Mouse (Mus musculus) liver, embryonic 14.5 days (tissue): ENCODE measurements at regions not wholly inside any gene's neighbourhood (a gene's known extent, or its start where the extent isn't known, plus 50 kb on each side); places are given as distances from the start of the nearest gene placed in this dataset.

Source experiments
- ATAC-seq: fragments of 200-750 bp; cut with Nextera tagmentation; 2 replicates; pipeline ENCODE4 v1.8.0; 2017; ENCODE audit warnings: moderate number of reproducible peaks, mild to moderate bottlenecking, moderate library complexity; ENCODE audit not compliant: insufficient read depth
- DNase-seq, 3 experiments: peaks; one replicate each; pipeline ENCODE4 v3.0.0-alpha.2; 2012 to 2013; ENCODE audit warnings: low read depth in 3 of 3, low spot score in 3 of 3
- H3K27ac ChIP-seq: fragments of 300-500 bp; sonication (generic); 2 replicates; pipeline ENCODE4 v1.5.1; 2014; ENCODE audit warnings: moderate library complexity, mild to moderate bottlenecking, control low read depth, inconsistent platforms
- H3K27me3 ChIP-seq: fragments of 300-500 bp; sonication (generic); 2 replicates; pipeline ENCODE4 v1.6.1; 2014; ENCODE audit warnings: mild to moderate bottlenecking, low read length, moderate library complexity; ENCODE audit not compliant: control insufficient read depth, insufficient read depth
- H3K36me3 ChIP-seq: fragments of 300-500 bp; sonication (generic); replicated peaks from 2 replicates; pipeline ENCODE4 v1.6.1; 2014; ENCODE audit warnings: low read depth; ENCODE audit not compliant: control insufficient read depth, insufficient read depth
- H3K4me1 ChIP-seq, 2 experiments: fragments of 200-500 bp in 1 of 2; fragments of 300-500 bp in 1 of 2; sonication (generic) in 1 of 2; replicated peaks; 2 replicates each; pipeline ENCODE4 v1.6.1; 2012 to 2014; ENCODE audit warnings: antibody characterized with exemption in 1 of 2, inconsistent platforms in 1 of 2, low read length in 1 of 2; ENCODE audit not compliant: control insufficient read depth in 2 of 2, insufficient read depth in 2 of 2
- H3K4me2 ChIP-seq: fragments of 300-500 bp; sonication (generic); 2 replicates; pipeline ENCODE4 v1.6.1; 2014; ENCODE audit warnings: low read depth, mild to moderate bottlenecking, control low read depth, moderate library complexity
- H3K4me3 ChIP-seq, 2 experiments: fragments of 200-500 bp in 1 of 2; fragments of 300-500 bp in 1 of 2; sonication (generic) in 1 of 2; 2 replicates each; pipeline ENCODE4 v1.5.1; 2012 to 2014; ENCODE audit warnings: low read depth in 2 of 2, low read length in 2 of 2, mild to moderate bottlenecking in 2 of 2, control low read depth in 1 of 2, inconsistent platforms in 1 of 2, moderate library complexity in 1 of 2; ENCODE audit not compliant: insufficient read depth in 1 of 2
- H3K9ac ChIP-seq: fragments of 300-500 bp; sonication (generic); replicated peaks from 2 replicates; pipeline ENCODE4 v1.6.1; 2014; ENCODE audit warnings: mild to moderate bottlenecking, control low read depth, moderate library complexity
- H3K9me3 ChIP-seq: fragments of 300-500 bp; sonication (generic); 2 replicates; pipeline ENCODE4 v1.6.1; 2016; ENCODE audit warnings: low read length, mixed read lengths; ENCODE audit not compliant: control insufficient read depth
- CTCF ChIP-seq: IDR thresholded peaks from 2 replicates; pipeline ENCODE4 v1.5.1; 2016; ENCODE audit warnings: antibody characterized with exemption, low read depth, control low read depth
- EP300 ChIP-seq: IDR thresholded peaks from 2 replicates; pipeline ENCODE4 v1.6.1; 2016; ENCODE audit warnings: antibody characterized with exemption, low read depth
- WGBS: fragments of 180-500 bp; shearing (Covaris S2); extraction: QIAGEN DNeasy Blood & Tissue Kit; methylation state at CpG from one replicate; pipeline ENCODE4 v1.1.7; 2014; ENCODE audit not compliant: insufficient replicate concordance; 5-methylcytosine and 5-hydroxymethylcytosine counted together

GRCm38 (mm10) chr19:15457793-15458192, 489.3 kb downstream of the Psat1 start:
- H3K4me3 ChIP-seq: no peak overlapping the region
- H3K27ac ChIP-seq: no peak overlapping the region
- H3K27me3 ChIP-seq: no peaks in the 10 kb centered on the region
- 39% methylated on average over 4 of the region's 4 CpGs for WGBS
- no peak overlapping the region for H3K9ac ChIP-seq
- no peaks in the 10 kb centered on the region for H3K36me3 ChIP-seq
- H3K9me3 ChIP-seq: no peaks in the 10 kb centered on the region
- ATAC-seq (no peak), DNase-seq (no peak)
- TF ChIP-seq EP300 (no peak), CTCF (no peak)
- no peak overlapping the region for H3K4me2 ChIP-seq
- no peaks in the 10 kb centered on the region for H3K4me1 ChIP-seq

DNA sequence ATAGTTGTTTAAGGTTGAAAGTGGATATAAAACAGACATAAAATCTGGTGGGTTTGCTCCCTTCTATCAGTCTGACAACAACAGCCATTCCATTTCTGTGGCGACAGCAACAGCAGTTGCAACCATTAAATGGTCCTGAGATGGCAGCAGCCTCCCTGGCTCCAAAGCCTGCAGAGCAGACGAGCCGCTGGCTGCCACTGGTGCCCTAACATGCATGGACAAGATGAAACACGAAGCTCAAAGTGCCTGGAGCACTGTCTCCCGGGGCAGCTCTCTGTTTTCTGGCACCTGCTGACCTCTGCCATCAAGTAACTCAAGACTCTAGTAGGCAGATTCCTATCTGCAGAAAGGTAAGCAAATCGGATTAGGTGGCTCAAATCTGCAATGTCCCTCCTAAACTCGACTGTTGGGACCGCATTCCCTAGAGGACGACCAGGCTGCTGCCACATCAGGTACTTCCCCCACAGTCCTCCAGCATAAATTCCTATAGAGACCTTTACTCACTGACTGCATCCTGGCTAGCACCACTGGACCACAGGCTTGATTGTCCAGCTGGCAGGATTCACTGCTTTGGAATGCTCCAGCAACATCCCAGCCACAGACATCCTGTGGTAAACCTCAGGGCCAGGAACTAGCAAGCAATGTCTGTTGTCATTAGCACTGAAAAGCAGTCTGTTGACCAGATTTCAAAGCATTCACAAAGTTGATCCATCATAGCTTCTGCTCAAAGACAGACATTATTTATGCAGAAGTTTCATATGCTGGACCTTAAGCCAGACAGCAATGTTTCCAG, 490.0 kb downstream of the Psat1 start:
- H3K27me3 ChIP-seq: no peaks in the 10 kb centered on the region
- DNase-seq (no peak), ATAC-seq (no peak)
- H3K36me3 ChIP-seq: no peaks in the 10 kb centered on the region
- H3K4me3 ChIP-seq: no peak overlapping the region
- WGBS: 28% methylated on average over 9 of the region's 9 CpGs
- no peak for TF ChIP-seq EP300
- no peak for TF ChIP-seq CTCF
- no peak overlapping the region for H3K27ac ChIP-seq
- H3K9me3 ChIP-seq: no peaks in the 10 kb centered on the region
- no peak overlapping the region for H3K4me2 ChIP-seq
- no peaks in the 10 kb centered on the region for H3K4me1 ChIP-seq
- H3K9ac ChIP-seq: no peak overlapping the region

DNA sequence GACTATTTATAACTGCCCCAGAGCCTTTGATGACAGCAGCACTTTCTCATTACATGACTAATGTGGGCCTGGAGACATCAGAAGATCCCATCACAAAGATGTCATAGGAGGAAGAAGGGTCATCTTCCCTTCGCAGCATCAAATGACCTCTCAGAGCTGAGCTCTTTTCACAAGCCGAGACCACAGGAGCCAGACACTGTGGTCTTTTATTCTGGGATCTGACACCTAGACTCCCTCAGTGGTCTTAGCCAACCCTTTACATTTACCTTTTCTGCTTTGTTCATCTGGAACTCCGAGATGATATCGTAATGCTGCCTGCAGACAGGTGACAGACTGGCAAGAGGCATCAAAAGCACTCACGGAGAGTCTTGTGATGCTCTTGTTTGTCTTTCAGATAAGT, 498.1 kb downstream of the Psat1 start:
- H3K4me1 ChIP-seq: no peaks in the 10 kb centered on the region
- DNase-seq: no peak
- H3K27ac ChIP-seq: no peak overlapping the region
- no peaks in the 10 kb centered on the region for H3K36me3 ChIP-seq
- no peak overlapping the region for H3K4me2 ChIP-seq
- no peak overlapping the region for H3K9ac ChIP-seq
- no peak for ATAC-seq
- H3K4me3 ChIP-seq: no peak overlapping the region
- 49% methylated on average over 5 of the region's 5 CpGs for WGBS
- H3K27me3 ChIP-seq: no peaks in the 10 kb centered on the region
- TF ChIP-seq CTCF (no peak), EP300 (no peak)
- H3K9me3 ChIP-seq: no peaks in the 10 kb centered on the region

DNA sequence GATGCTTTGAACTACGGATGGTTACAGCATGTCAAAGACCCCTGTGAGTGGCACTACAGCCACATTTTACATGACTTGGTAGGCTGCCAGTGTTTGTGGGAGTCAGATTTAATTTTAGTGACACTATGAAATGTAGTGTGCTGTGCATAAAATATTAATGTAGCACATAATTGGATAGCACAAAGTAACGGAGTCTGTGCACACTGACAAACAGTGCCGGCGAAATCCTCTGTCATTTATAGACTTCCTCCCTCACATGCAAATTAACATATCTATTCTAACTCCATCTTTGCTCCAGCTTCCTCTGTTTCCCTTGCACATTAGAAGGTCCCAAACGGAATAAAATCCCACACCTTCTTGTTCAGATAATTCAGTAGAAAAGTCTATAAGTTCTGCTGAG, 515.3 kb downstream of the Psat1 start:
- no peak for TF ChIP-seq EP300
- no peak for TF ChIP-seq CTCF
- no peak for DNase-seq
- no peak for ATAC-seq
- H3K4me1 ChIP-seq: no peaks in the 10 kb centered on the region
- H3K4me3 ChIP-seq: no peak overlapping the region
- H3K9ac ChIP-seq: no peak overlapping the region
- H3K4me2 ChIP-seq: no peak overlapping the region
- H3K9me3 ChIP-seq: no peaks in the 10 kb centered on the region
- no peaks in the 10 kb centered on the region for H3K36me3 ChIP-seq
- 74% methylated on average over 5 of the region's 5 CpGs for WGBS
- H3K27ac ChIP-seq: no peak overlapping the region
- no peaks in the 10 kb centered on the region for H3K27me3 ChIP-seq

GRCm38 (mm10) chr19:15421311-15421710, 525.8 kb downstream of the Psat1 start:
- no peak overlapping the region for H3K27ac ChIP-seq
- TF ChIP-seq EP300 (no peak), CTCF (no peak)
- ATAC-seq (no peak), DNase-seq (no peak)
- no peaks in the 10 kb centered on the region for H3K36me3 ChIP-seq
- H3K27me3 ChIP-seq: no peaks in the 10 kb centered on the region
- no peaks in the 10 kb centered on the region for H3K4me1 ChIP-seq
- H3K4me3 ChIP-seq: no peak overlapping the region
- no peak overlapping the region for H3K9ac ChIP-seq
- 28% methylated on average over 3 of the region's 3 CpGs for WGBS
- no peaks in the 10 kb centered on the region for H3K9me3 ChIP-seq
- H3K4me2 ChIP-seq: no peak overlapping the region
